Mouse (Mus musculus): ENCODE data around the gene Sema4g. TPM values are rescaled to one million over a fixed set of nuclear protein-coding genes. Genes with fewer than 3 reads are reported as not detected.
A peak's percentile ranks its signal among the peaks of the same experiment; 100 is the strongest.

The Sema4g gene
- 10 to 100 TPM in 2 of 4 experiments, 1 to 10 TPM in 2; 4.3 to 14.9 (median 10.2) TPM for total RNA-seq (2022)

DNA sequence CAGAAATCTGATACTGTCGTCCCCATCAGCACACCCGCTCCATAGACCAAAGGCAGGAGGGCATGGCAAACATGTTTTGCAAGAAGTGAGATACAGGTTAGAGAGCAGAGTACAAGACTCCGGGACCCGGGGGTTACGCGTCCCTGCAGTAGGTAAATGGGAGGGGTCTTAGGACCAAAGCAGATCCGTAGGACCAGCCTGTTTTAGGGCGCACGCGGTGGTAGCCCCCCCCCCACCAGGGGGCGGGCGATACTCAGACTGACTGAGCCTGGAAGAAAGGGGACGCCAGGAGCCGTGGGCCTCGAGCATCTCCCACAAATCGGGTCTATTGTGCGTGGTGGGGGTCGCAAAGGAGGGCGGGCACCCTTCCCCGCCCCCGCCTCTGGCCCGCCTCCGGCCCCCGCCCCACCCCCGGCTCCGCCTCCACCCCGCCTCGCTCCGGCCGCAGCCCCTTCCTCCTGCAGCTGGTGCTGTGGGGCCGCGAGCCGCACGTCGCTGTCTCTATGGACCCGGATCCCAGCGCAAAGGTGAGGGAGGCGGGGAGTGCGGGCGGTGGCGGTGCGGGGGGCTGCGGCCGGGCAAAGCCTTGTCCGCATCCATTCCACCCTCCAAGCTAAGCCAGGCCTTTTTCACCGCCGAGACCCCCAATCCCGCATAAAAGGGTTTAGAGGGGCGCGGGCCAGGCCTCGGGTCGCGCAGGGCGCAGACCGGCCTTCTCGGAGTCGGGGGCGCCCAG, at the start of gene Sema4g:
Sema4g (plus strand) TSS at position 271 of the 736 bp plus-strand sequence.
- no peak for DNase-seq

DNA sequence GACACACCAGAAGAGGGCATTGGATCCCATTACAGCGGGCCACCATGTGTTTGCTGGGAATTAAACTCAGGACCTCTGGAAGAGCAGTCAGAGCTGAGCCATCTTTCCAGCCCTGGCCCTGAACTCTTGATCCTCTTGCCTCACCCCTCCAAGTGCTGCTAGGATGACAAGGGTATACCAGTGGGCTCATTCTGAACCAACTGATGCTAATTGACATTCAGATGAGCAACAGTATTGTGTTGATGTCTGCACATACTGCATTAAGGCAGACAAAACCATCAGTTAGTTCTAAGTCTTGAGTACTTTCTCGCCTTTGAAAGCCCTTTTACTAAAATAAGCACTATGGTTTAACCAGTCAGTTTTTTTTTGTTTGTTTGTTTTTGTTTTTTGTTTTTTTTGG, 29.3 kb upstream of the Sema4g start:
- no peak for DNase-seq

DNA sequence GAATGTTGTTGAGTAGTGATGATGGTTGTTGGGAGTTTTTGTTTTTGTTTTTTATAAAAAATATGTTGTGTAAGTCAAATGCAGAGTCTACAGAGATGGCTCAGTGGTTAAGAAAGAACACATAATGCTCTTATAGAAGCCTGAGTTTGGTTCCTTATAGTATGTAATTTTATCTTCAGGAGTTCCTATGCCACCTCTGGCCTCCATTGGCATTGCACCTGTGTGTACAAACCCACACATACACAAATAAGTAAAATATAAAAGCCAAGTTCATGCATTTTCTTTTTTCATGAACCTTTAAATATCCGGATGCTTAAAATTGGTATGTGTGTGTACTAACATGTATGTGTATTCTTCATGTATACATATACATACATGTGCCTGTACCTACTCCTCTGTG, 22.9 kb upstream of the Sema4g start:
- DNase-seq = no peak

DNA sequence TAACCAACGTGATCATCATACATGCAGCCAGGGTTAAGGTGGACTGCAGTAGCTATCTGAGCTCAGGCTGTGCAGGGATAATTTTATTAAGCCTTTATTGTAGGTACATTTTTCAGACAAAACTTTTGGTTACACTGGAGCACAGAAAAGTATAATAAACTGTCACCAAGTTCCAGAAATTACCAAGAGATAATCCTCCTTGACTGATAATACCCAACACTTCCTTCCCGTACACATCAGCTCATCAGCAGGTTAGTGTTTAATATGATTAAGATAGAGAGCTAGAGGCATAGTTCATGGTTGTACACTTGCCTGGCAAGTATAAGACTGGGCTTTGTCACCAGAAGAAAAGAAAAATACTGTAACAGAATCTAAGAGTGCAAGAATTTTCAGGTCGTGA, 20.6 kb upstream of the Sema4g start:
- no peak for DNase-seq

DNA sequence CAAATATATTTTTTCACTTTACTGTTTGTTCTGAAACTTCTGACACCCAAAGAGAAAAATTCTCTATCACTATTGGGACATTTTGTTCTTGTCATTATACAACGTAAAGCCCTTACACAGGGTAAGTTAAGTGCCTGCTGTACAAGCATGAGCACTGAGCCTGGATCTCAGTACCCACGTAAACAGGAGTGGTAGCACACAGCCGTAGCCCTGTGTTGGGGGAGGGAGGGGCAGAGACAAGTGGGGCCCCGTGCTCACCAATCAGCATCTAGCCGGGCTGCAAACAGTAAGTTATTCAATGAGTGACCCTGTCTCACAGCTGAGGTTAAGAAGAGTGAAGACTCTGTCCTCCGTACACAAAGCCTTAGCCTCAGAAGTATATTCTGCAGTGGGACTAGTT, 12.3 kb upstream of the Sema4g start:
- DNase-seq = no peak

DNA sequence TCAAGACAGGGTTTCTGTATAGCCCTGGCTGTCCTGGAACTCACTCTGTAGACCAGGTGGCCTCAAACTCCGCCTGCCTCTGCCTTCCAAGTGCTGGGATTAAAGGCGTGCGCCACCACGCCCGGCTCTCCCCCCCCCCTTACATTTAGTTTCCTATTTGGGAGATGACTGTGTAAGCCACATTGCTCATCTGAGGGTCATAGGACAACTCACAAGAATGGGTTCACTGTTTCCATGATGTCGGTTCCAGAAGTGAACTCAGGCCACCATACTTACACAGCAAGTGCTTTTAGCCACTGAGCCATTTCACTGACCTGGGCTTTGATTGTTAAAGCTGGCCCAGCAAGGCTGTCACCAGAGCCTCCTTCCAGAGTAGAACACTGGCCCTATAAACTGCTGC, 11.8 kb upstream of the Sema4g start:
- DNase-seq = no peak

DNA sequence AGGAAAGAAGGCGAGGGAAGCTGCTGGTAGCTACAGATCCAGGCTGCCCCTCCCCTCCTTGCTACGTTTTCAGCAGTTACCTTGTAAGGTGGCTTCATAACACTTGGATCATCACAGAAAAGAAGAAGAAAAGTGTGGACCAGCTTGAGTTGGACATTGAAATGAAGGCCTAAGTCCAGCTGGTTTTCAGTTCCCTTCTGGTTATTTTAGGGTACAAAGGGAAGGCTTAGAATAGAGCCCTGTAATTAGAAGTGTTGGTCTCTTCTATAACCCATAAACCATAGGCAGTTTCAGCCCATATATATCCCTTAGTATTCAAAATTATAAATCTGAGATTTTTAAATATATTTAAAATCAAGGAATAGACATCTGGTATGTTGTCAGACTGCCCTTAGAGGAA, 8.1 kb upstream of the Sema4g start:
- DNase-seq = no peak

DNA sequence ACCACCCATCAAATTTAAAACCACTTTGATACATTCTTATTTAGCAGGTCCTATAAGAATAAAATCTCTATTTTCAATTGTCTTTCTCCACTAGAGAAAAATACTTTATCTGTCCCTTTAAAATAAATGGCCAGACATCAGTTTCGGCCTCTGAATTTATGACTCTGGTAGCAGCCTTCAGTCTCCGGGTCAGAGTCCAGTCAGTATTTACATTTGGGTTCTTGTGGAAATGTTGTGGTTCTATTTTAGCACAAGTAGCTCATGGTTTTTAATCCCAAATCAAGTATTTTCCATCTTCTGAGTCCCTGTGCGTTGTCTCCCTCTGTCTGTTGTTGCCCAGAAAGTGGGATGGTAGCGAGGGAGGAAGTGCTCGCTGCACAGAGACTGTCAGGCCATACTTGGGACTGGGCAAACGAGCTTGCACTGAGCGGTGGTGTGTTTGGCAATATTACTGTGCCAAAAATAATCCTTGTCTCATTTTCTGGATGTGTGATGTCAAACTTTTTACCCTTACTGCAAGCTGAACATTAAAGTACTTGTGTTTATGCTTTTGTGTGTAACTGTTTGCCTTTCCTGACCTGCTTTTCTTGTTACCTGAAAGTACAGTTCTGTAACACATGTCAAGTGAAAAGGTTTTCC, 6.3 kb upstream of the Sema4g start:
- DNase-seq = no peak

DNA sequence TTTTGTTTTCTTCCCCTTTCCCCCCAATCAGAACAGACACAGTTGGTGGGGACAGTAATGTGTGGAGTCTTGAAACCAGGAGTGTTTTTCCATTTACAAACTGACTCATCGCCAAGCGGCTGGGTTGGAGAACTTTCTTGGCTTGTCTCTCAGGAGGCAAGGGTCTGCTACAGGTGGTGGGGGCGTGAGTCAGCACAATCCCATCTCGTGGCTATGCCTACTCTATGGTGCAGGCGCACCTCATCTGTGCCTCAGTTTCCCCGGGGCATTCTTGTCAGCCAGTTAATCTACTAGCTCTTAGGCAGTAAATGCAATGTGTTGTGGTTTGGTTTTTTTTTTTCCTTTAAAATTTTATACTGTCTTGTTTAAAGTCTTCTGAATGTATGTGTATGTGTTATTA, 5.5 kb upstream of the Sema4g start:
- DNase-seq = no peak

DNA sequence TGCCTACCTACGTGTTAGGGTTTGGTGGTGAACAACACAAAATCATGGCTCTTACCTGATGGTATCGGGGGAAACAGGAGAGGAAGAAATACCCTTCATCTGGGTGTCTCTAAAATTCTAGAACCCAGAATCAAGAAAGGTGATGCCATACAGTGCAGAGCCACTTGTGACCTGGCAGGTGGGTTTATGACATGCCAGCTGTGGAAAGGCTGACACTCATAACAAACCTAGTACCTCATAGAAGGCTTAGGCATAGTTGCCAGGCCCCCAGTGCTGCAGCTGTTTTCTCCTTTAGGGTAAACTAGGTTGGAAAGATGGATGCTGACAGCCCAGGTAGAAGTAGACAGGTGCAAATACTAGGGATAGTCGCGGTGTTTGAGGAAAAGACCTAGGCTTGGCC, 4.5 kb upstream of the Sema4g start:
- DNase-seq = no peak

DNA sequence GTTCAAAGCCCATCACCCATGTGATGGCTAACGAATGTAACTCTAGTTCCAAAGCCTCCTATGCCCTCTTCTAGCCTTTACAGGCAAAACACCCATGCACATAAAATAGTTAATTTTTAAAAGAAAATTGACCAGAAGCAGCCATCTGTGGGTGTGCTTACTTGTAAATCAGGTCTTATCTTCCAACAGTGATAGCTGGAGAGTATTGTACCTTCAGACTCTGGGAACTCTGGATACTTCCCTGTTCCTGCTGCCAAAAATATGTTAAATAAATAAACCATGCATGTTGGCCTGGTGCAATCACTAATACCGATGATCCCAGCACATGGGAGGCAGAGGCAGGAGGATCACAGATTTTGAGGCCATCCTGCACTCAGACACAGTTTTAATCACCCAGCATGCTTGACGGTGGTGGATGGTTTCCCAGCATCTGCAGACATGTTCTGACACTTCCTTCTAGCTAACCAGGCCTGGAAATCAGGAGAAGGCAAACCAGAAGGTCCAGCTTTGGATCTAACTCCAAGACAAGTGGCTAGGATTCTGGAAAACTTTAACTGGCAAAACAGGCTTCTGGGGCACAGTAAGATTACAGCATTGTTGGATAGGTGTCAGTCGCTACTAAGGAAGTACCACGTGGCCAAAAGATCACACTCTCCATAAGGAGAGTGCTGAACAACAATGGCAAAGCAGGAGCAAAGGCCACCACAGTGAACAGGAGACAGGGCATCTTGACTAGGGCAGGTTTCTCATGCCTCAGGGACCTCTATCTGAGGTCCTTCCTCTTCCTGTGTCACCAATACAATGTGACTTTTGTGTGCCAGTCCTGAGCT, 3.5 kb upstream of the Sema4g start:
- DNase-seq = no peak

DNA sequence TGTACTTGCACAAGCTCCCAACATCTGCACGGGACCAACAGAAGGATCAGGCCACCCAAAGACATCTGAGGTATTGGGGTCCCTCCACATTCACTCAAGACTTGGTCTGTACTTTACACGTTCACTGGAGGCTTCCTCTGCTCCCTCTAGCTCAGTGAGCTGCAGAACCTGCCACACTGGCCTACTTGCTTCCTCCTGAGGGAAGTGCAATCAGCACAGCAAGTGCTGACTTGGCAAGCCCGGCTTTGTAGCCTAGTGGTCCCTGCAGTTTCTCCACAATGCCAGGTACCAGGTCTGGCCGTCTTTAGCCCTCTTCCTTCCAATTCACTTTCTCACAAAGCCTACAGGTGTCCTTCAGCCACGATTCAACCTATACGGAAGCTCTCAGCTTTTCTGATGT, 1.9 kb upstream of the Sema4g start:
- no peak for DNase-seq

DNA sequence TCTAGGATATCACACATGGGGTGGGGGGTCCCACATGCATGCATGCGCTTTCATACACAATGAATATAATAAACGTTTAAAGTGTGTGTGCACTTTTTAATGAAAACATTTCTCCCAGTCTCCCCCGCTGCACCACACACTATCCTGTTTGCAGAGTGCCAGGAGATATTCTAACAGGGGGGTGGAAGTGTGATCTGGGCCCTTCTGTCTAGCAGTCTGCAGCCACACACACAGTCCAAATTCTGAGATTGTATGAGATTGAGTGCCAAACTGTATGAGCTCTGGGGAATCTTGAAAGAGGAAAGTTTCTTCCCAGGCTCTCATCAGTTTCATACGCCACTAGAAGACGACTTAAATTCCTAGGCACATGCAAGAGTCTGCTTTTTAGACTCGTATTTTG, 1.1 kb upstream of the Sema4g start:
- no peak for DNase-seq

DNA sequence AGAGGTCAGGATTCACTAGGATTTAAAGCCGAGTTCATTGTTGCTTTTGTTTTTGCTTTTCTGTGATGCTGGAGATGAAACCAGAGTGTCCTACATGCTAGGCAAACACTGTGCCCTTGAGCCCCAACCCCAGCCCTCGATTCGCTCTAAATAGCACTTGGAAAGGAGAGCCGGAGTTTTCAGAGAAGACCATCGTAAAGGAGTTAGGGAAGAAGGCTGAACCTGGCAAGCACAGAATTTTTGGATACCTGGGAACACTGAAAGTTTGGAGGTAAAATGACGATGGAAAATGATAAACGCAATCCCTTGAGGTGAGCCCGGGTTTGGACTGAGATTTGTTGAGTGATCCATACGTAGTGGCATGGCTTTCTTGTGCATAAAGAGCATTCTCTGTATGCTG, 580 bp upstream of the Sema4g start:
- DNase-seq = no peak

DNA sequence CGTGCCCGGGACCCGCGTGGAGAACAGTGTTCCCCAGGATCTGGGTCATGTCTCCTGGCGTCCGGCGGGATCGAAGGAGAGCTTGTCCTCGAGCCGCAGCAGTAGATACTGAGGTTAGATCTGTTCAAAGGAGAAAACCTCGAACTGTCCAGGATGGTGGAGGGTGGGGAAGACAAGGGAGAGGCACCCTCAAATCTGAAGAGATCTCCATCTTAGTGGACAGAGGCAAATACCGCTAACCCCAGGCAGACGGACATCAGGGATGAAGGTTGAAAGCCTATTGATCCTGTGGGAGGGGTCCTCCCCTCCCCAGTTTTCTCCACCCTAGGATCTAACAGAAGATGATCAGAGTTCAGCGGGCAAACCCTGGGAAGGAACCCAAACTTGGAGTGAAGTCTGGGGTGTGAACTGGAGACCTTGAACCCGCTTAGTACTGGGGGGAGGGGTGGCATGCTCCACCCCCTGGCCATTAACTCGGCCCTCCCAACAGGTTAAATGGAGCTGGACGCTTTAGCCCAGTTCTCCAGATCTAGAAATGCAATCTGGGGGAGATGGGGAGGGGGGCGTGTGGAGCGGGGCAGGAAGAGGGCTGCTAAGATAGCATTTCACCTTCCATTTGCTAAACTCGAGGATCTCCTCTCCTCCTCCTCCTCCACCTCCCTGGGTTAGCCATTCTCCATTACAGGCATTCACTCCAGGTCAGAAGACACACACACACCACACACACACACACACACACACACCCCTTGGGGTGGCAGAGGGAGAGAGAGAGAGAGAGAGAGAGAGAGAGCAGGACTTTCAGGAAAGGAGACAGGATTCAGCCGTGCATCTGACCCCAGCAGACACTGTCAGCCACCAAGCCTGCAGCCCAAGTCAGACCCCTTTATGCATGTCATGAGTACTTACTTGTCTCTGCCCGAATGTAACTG, 930 bp downstream of the Sema4g start:
- no peak for DNase-seq

DNA sequence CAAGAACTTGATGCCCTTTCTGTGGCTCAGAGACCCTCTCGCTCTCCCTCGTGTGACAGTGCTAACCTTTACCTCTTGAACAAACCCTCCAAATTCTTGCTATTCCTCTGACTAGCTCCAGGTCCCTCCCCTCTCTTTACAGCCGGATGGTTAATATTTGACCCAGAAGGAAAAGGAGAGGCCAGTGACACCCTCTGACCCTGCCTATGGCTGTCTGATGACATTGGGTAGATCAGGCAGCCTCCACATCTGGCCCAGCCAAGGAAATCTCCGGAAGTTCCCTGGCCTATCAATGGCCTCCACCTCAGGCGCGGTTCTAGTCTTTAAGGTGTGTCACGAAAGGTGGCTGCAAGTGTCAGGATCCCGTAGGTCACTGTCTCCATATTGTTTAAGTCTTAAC, 2.1 kb downstream of the Sema4g start:
- no peak for DNase-seq

DNA sequence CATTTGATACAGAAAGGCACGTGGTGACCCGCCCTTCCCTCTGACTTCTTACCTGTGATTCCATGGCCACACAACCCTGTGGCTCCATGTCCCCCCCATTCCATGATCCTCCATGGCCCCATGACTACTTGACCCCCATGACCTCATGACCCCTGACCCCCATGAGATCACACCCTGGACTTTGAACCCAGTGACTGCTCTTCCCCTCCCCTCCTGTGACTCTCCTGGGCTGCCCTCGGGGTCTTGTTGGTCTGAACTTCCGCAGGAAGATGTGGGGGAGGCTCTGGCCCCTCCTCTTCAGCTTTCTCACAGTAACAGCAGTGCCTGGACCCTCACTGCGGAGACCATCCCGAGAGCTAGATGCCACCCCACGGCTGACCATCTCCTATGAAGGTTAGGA, 3.3 kb downstream of the Sema4g start:
- DNase-seq = no peak

DNA sequence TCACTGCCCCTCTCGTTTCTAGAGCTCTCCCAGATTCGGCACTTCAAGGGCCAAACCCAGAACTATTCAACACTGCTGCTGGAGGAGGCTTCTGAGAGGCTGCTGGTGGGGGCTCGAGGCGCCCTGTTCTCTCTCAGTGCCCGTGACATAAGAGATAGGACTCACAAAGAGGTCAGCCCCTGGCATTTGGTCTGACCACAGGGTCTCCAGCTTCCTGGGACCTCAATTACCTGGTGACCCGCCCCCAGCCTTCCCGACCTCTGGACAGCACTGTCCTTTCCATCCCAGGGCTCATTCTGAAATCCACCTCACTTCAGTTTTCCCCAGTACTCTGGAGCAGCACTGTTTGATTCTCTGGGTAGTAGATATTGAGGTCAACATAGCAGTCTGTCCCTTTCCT, 3.8 kb downstream of the Sema4g start:
- DNase-seq = no peak

DNA sequence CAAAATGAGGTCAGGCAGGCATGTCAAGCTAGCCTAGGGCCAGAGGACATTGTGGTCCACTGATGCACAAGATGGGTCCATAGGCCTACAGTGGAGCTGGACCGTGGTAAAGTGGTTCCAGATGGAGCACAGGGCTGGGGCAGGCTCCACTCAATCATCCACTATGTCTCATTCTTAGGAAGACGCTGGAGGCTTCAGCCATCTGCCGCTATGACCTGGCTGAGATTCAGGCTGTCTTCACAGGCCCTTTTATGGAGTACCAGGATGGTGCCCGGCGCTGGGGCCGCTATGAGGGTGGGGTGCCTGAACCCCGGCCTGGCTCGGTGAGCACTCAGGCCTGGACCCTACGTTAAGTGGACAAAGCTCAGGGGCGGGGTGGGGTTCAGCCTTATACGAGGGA, 8.9 kb downstream of the Sema4g start:
- no peak for DNase-seq

DNA sequence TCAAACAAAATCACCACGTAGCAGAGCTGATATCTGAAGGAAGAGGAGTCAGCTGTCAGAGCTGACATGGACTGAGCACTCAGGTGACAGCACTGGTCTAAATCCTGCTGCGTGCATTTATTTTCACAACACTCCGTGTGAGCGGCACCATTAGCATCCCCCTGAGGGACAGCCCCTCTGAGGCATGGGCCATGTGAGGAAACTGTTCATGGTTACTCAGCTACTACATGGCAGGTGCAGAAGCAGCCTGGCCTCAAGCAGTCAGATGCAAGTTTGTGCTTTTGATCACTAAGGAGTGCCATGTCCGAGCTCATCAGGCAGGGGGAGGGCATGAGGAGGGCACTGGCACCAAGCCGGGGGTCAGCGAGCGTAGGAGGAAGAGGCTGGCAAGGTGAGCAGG, 10.7 kb downstream of the Sema4g start:
- DNase-seq = no peak

DNA sequence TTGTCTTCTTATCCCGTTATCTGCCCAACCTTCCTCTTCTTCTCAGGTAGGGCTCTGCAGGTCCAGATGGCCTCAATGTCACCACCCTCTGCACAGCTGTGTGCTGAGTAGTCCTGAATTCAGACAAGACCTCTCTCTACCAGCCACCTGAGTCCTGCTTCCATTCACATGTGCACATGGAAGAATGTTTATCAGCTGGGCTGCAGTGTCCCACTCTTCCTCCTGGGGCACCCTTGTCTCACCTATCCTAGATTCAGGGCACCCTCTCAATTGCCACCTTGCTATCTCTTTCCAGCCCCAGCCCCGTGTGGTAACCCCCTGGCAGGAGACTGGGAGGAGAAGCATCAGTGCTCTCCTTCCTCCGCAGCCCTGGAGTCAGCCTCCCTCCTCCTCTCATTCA, 13.4 kb downstream of the Sema4g start:
- peak; percentile 2 for DNase-seq

DNA sequence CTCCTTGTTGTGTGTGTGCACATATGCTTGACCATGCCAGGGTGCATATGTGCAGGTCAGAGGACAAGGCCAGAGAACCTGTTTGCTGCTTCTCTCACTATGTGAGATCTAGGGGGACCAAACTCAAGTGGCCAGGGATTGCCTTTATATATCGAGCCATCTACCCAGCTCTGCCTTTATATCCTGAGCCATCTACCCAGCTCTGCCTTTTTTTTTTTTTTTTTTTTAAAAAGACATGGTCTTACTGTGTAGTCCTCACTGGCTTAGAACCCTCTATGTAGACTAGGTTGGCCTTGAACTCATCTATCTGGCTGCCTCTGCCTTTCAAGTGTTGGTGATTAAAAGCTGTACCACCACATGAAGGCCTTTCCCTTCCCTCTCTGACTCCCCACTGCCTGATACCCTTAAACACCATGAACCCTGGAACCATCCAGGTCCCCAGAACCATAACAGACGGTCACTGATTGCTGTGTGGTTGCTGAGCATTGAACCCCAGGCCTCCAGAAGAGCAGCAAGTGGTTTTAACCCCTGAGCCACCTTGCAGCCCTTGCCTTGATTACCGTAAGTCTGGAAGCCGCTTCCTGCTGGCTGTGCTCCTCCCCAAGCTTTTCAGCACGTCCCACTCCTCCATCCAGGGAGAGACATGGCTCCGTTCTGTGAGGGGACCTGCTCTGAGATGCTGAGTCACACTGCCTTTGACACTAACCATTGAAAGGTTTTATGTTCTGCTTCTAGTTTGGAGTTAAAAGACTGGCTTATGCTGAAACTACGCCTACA, 15.0 kb downstream of the Sema4g start:
- peak; percentile 1 for DNase-seq

Data from adrenal gland, adult 8-10 months (tissue).